Mouse (Mus musculus) midbrain, embryonic 14.5 days (tissue): ENCODE results near the gene Specc1. TPM values are rescaled to one million over a fixed set of nuclear protein-coding genes. Genes with fewer than 3 reads are reported as not detected.

Experiments used
- ATAC-seq: fragments of 200-750 bp; cut with Nextera tagmentation; 2 replicates; pipeline ENCODE4 v1.8.0; 2017; ENCODE audit warnings: moderate number of reproducible peaks, moderate library complexity; ENCODE audit not compliant: low FRiP score, low TSS enrichment
- DNase-seq: peaks from one replicate; pipeline ENCODE4 v3.0.0-alpha.2; 2015
- H3K27ac ChIP-seq: fragments of 300-500 bp; sonication (generic); replicated peaks from 2 replicates; pipeline ENCODE4 v1.5.1; 2014; ENCODE audit warnings: mild to moderate bottlenecking, low read depth, low read length, moderate library complexity
- H3K27me3 ChIP-seq: fragments of 300-500 bp; sonication (generic); 2 replicates; pipeline ENCODE4 v1.6.1; 2014; ENCODE audit warnings: low read length, control low read depth, mixed read lengths; ENCODE audit not compliant: control insufficient read depth, insufficient read depth
- H3K36me3 ChIP-seq: fragments of 300-500 bp; sonication (generic); 2 replicates; pipeline ENCODE4 v1.6.1; 2014; ENCODE audit warnings: low read length, control low read depth; ENCODE audit not compliant: control insufficient read depth, insufficient read depth
- H3K4me1 ChIP-seq: fragments of 300-500 bp; sonication (generic); 2 replicates; pipeline ENCODE4 v1.6.1; 2014; ENCODE audit warnings: mild to moderate bottlenecking, antibody characterized with exemption, low read length, control low read depth; ENCODE audit not compliant: control insufficient read depth, insufficient read depth
- H3K4me2 ChIP-seq: fragments of 300-500 bp; sonication (generic); 2 replicates; pipeline ENCODE4 v1.6.1; 2014; ENCODE audit warnings: mild to moderate bottlenecking, low read length, moderate library complexity
- H3K4me3 ChIP-seq: fragments of 300-500 bp; sonication (generic); replicated peaks from 2 replicates; pipeline ENCODE4 v1.5.1; 2014; ENCODE audit warnings: low read depth, low read length
- H3K9ac ChIP-seq: fragments of 300-500 bp; sonication (generic); replicated peaks from 2 replicates; pipeline ENCODE4 v1.6.1; 2014; ENCODE audit warnings: mild to moderate bottlenecking, low read length, moderate library complexity
- H3K9me3 ChIP-seq: fragments of 300-500 bp; sonication (generic); 2 replicates; pipeline ENCODE4 v1.6.1; 2016; ENCODE audit warnings: low read length, control low read depth, mixed read lengths; ENCODE audit not compliant: control insufficient read depth
- WGBS: fragments of 180-500 bp; shearing (Covaris S2); extraction: QIAGEN DNeasy Blood & Tissue Kit; methylation state at CpG from one replicate; pipeline ENCODE4 v1.1.7; 2014; 5-methylcytosine and 5-hydroxymethylcytosine counted together
- polyA plus RNA-seq: library from polyadenylated mRNA; unstranded; fragments of >200 nt; fragmentation: Nextera tagmentation; extraction: Ambion mirVana; gene quantifications from 2 replicates; pipeline ENCODE4 v1.2.1, GENCODE M21; 2014

Gene Specc1
- polyA plus RNA-seq, 1 experiment from 2014 or later: 16.6 TPM

DNA sequence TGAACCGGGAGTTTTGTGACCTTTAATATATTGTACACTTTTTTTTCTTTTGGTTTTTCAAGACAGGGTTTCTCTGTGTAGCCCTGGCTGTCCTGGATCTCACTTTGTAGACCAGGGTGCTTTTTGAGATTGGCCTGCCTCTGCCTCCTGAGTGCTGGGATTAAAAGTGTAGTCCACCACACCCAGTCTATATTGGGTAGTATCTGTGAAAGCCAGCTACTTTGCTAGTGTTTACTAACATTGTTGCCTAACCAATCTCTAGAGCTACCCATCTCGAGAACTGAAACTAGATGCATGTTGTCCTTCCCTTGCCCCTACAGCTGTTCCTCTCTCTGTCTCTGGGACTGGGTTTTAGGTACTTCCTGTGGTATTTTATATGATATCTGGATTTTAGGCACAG is 3.5 kb downstream of the Specc1 start:
- no peak overlapping the region for H3K9ac ChIP-seq
- no peak overlapping the region for H3K4me3 ChIP-seq
- no peak overlapping the region for H3K4me2 ChIP-seq
- ATAC-seq (no peak), DNase-seq (no peak)
- no peak overlapping the region for H3K27ac ChIP-seq
- no peaks in the 10 kb centered on the region for H3K4me1 ChIP-seq
- H3K27me3 ChIP-seq: 0 out of 2 replicates have a peak, but pooled peaks cover 6% of the 10 kb centered on the region
- H3K9me3 ChIP-seq: no peaks in the 10 kb centered on the region
- WGBS: 87% methylated on average over 2 of the region's 2 CpGs
- H3K36me3 ChIP-seq: no peaks in the 10 kb centered on the region

- no peak for DNase-seq
- ATAC-seq: no peak
- Histone ChIP-seq H3K9me3 (no peaks in the 10 kb centered on the region), H3K4me2 (no peak overlapping the region), H3K27me3 (0 out of 2 replicates have a peak, but pooled peaks cover 5% of the 10 kb centered on the region), H3K27ac (no peak overlapping the region), H3K9ac (no peak overlapping the region), H3K4me1 (no peaks in the 10 kb centered on the region), H3K36me3 (no peaks in the 10 kb centered on the region), H3K4me3 (no peak overlapping the region)
- 85% methylated on average over 6 of the region's 6 CpGs for WGBS
Measured at GRCm38 (mm10) chr11:61962684-61963083, 6.1 kb downstream of the Specc1 start.

DNA sequence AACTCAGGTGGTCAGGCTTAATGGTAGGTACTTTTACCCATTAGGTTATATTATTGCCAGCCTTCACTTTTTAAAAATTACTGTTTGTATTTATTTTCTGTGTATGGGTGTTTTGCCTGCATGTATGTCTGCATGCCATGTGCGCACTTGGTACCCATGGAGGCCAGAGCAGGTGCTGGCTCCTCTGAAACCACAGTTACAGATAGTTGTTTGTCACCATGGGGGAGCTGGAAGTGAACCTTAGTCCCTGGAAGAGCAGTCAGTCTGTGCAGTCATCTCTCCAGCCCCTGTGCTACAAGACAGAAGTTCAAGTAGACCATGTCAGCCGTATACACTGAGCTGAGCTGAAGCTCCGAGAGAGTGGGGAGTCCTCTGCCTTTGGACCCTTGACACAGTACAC is 6.6 kb downstream of the Specc1 start:
- H3K36me3 ChIP-seq: no peaks in the 10 kb centered on the region
- no peaks in the 10 kb centered on the region for H3K9me3 ChIP-seq
- H3K4me1 ChIP-seq: no peaks in the 10 kb centered on the region
- H3K27ac ChIP-seq: no peak overlapping the region
- H3K9ac ChIP-seq: no peak overlapping the region
- no peak for ATAC-seq
- DNase-seq: no peak
- WGBS: 88% methylated on average over 3 of the region's 3 CpGs
- no peak overlapping the region for H3K4me2 ChIP-seq
- H3K4me3 ChIP-seq: no peak overlapping the region
- 0 out of 2 replicates have a peak, but pooled peaks cover 2% of the 10 kb centered on the region for H3K27me3 ChIP-seq

- no peak overlapping the region for H3K27ac ChIP-seq
- no peak overlapping the region for H3K9ac ChIP-seq
- no peak overlapping the region for H3K4me3 ChIP-seq
- no peak overlapping the region for H3K4me2 ChIP-seq
- H3K27me3 ChIP-seq: no peaks in the 10 kb centered on the region
- DNase-seq (no peak), ATAC-seq (no peak)
- 88% methylated on average over 5 of the region's 5 CpGs for WGBS
- no peaks in the 10 kb centered on the region for H3K36me3 ChIP-seq
- H3K4me1 ChIP-seq: no peaks in the 10 kb centered on the region
- H3K9me3 ChIP-seq: no peaks in the 10 kb centered on the region
Measured at GRCm38 (mm10) chr11:61964611-61965010, 8.0 kb downstream of the Specc1 start.

GRCm38 (mm10) chr11:61967034-61967433 is 10.5 kb downstream of the Specc1 start:
- Histone ChIP-seq H3K27me3 (no peaks in the 10 kb centered on the region), H3K36me3 (no peaks in the 10 kb centered on the region), H3K4me2 (no peak overlapping the region), H3K9me3 (no peaks in the 10 kb centered on the region), H3K9ac (no peak overlapping the region), H3K4me1 (no peaks in the 10 kb centered on the region), H3K4me3 (no peak overlapping the region), H3K27ac (no peak overlapping the region)
- 87% methylated on average over 8 of the region's 8 CpGs for WGBS
- ATAC-seq (no peak), DNase-seq (no peak)

DNA sequence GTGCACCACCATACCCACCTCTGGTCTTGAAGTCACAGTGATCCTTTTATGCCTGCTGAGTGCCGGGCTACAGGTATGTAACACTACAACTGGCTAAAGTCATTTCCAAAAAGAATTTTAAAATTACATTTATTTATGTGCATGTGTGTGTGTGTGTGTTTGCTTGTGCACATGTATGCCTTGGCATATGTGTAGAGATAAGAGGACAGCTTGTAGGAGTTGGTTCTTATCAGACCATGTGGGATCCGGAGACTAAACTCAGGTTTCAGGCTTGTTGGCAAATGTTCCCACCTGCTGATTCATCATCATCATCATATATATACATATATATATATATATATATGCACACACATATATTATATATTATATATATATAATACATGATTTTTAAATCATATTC is 12.3 kb downstream of the Specc1 start:
- Histone ChIP-seq H3K27me3 (no peaks in the 10 kb centered on the region), H3K4me2 (no peak overlapping the region), H3K9me3 (no peaks in the 10 kb centered on the region), H3K4me1 (no peaks in the 10 kb centered on the region), H3K36me3 (no peaks in the 10 kb centered on the region), H3K4me3 (no peak overlapping the region), H3K9ac (no peak overlapping the region), H3K27ac (no peak overlapping the region)
- WGBS: 96% methylated on average over 2 of the region's 2 CpGs
- DNase-seq (no peak), ATAC-seq (no peak)

- Histone ChIP-seq H3K9me3 (no peaks in the 10 kb centered on the region), H3K27ac (no peak overlapping the region), H3K4me1 (no peaks in the 10 kb centered on the region), H3K9ac (no peak overlapping the region), H3K27me3 (no peaks in the 10 kb centered on the region), H3K4me2 (no peak overlapping the region), H3K36me3 (no peaks in the 10 kb centered on the region), H3K4me3 (no peak overlapping the region)
- WGBS: 73% methylated on average over 5 of the region's 5 CpGs
- no peak for ATAC-seq
- DNase-seq: no peak
Measured at GRCm38 (mm10) chr11:61970901-61971300, 14.3 kb downstream of the Specc1 start.

GRCm38 (mm10) chr11:61971441-61972221 is 15.1 kb downstream of the Specc1 start:
- no peak for ATAC-seq
- H3K9me3 ChIP-seq: no peaks in the 10 kb centered on the region
- H3K4me2 ChIP-seq: no peak overlapping the region
- H3K4me3 ChIP-seq: no peak overlapping the region
- H3K27ac ChIP-seq: no peak overlapping the region
- no peak for DNase-seq
- no peaks in the 10 kb centered on the region for H3K36me3 ChIP-seq
- H3K27me3 ChIP-seq: no peaks in the 10 kb centered on the region
- no peaks in the 10 kb centered on the region for H3K4me1 ChIP-seq
- H3K9ac ChIP-seq: no peak overlapping the region
- 70% methylated on average over 7 of the region's 7 CpGs for WGBS

DNA sequence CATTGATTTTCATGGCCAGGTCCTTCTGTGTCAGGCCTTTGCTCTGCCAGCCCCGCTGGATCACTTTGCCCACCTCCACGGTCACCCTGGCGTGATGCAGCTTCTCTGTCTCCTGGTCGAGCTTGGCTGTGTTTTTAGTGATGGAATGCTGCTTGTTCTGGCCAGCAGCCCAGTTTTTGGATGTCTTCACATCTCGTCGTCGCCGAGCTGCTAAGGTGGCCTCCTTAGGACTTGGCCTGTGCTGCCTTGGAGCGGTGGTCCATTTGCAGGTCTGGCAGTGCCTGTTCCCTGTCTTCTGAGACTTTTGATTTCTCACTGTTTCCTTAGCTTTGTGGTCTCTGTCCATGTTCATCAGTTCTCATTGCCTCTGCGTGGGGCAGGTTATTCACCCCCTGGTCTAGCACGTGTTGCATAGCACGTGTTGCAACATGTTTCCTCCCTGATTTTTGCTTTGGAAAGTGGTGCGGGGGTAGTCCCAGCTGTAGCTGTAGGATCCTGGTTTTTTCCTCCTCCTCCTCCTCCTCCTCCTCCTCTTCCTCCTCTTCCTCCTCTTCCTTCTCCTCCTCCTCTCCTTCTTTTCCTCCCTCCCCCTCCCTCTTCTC is 17.6 kb downstream of the Specc1 start:
- Histone ChIP-seq H3K27me3 (no peaks in the 10 kb centered on the region), H3K4me1 (no peaks in the 10 kb centered on the region), H3K4me2 (no peak overlapping the region), H3K27ac (no peak overlapping the region), H3K4me3 (no peak overlapping the region), H3K36me3 (no peaks in the 10 kb centered on the region), H3K9me3 (no peaks in the 10 kb centered on the region), H3K9ac (no peak overlapping the region)
- DNase-seq (no peak), ATAC-seq (no peak)
- WGBS: 71% methylated on average over 13 of the region's 13 CpGs
